9 mouse cellular contexts compared by ENCODE assay signal in the genomic region with DNA sequence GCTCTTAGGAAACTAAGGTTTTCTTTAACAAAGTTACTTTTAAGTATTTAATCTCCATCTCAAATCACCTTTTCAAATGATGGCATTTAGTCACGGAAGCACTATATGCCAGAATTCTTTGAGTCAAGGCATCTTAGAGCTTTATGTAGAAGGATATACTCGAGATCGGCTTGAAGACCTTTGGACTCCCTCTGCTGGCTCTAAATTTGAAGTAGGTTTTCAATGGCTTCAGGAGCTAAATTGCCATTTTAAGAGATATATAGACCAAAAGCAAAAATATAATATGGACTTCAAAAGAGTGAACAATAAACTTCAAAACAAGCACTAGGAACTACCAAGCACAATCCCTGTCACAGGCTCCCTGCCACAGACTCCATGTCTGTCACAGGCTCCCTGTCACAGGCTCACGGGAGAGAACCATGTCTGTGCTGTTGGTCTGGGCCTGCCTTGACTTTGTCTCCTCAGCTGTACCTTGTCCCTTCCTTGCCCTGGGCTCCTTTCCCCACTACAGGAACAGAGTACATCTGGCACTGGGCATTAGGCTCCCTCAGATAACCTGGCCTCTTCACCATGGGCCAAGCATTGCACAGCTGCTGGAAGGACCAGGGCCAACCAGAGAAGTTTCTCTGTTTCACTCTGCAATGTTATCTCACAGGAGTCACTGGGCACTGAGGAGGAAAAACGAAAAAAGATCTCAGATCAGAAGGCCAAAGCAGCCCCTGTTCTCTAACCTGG. TPM values are rescaled to one million over a fixed set of nuclear protein-coding genes. Genes with fewer than 3 reads are reported as not detected.
DNase-seq lines count a peak whose midpoint lies in the region; ATAC-seq lines count a peak whose summit lies in the region.
"Had no signal": no experiment of that assay in that cellular context is flagged by ENCODE, and none has a peak within 500 bp of the region (broad histone marks: within the 10 kb centered on the region; RNA-seq: fewer than 3 reads in every experiment).

No protein-coding gene starts in this region.

- H3K36me3 ChIP-seq in kidney, embryonic 15.5 days = peaks cover 45% of the 10 kb centered on the region
- peaks cover 94% of the 10 kb centered on the region for H3K36me3 ChIP-seq in liver, embryonic 15.5 days (replicated peaks)

- H3K4me3 ChIP-seq in kidney, embryonic 15.5 days (replicated peaks) = no peak overlapping the region
- peak overlapping the region; percentile 95; the same call in 1 of the 2 replicates for H3K4me3 ChIP-seq in liver, embryonic 15.5 days (replicated peaks)
- H3K4me3 ChIP-seq: limb, embryonic 15.5 days had no signal

- no peak overlapping the region for H3K9ac ChIP-seq in kidney, embryonic 15.5 days
- peak overlapping the region; percentile 55; the same call in 1 of the 2 replicates for H3K9ac ChIP-seq in liver, embryonic 15.5 days
- H3K9ac ChIP-seq: limb, embryonic 15.5 days had no signal

- no peaks in the 10 kb centered on the region for H3K9me3 ChIP-seq in kidney, embryonic 15.5 days (replicated peaks)
- H3K9me3 ChIP-seq in liver, embryonic 15.5 days (replicated peaks) = peaks cover 10% of the 10 kb centered on the region; the same call in 1 of the 2 replicates
- H3K9me3 ChIP-seq: limb, embryonic 15.5 days had no signal

- H3K27ac ChIP-seq in kidney, embryonic 15.5 days = no peak overlapping the region
- H3K27ac ChIP-seq in liver, embryonic 15.5 days (replicated peaks) = peak overlapping the region; percentile 96
- H3K27ac ChIP-seq: limb, embryonic 15.5 days had no signal

- H3K4me1 ChIP-seq in kidney, embryonic 15.5 days = peaks cover 45% of the 10 kb centered on the region
- H3K4me1 ChIP-seq in liver, embryonic 15.5 days (replicated peaks) = peaks cover 96% of the 10 kb centered on the region

- intact Hi-C loops in gastrocnemius, postnatal 36 days (cut with DNase I) = no loop called here

- peak; percentile 32 for DNase-seq in gastrocnemius, adult 18-20 months (ENCODE audit: low spot score)
- no peak for DNase-seq in gastrocnemius, postnatal 36 days
- peak; percentile 85 for DNase-seq in kidney, adult 9 months
- peak; percentile 55 for DNase-seq in brain, adult 2 months (ENCODE audit: low read depth, low spot score)
- no peak for DNase-seq in urinary bladder, adult 2 months (ENCODE audit: low spot score)

- 76% methylated on average over 5 of the region's 5 CpGs for WGBS in kidney, embryonic 15.5 days
- 79% methylated on average over 5 of the region's 5 CpGs for WGBS in liver, embryonic 15.5 days (ENCODE audit: insufficient replicate concordance)

- no peak overlapping the region for H3K4me2 ChIP-seq in kidney, embryonic 15.5 days
- H3K4me2 ChIP-seq in liver, embryonic 15.5 days = peak overlapping the region; percentile 100
- H3K4me2 ChIP-seq: limb, embryonic 15.5 days had no signal

- no peaks in the 10 kb centered on the region for H3K27me3 ChIP-seq in kidney, embryonic 15.5 days
- H3K27me3 ChIP-seq in liver, embryonic 15.5 days = no peaks in the 10 kb centered on the region
- H3K27me3 ChIP-seq: limb, embryonic 15.5 days had no signal

- no peak for ATAC-seq in kidney, embryonic 15.5 days (replicated peaks; ENCODE audit: low FRiP score)
- ATAC-seq in liver, embryonic 15.5 days (ENCODE audit: insufficient read depth) = no peak
- ATAC-seq in megakaryocyte-erythroid progenitor cell, adult 5-6 weeks (replicated peaks; ENCODE audit: low FRiP score, low TSS enrichment, poor library complexity, severe bottlenecking) = no peak

RNA-seq across cellular contexts. Expression of a gene that starts 8.6 kb away (rescaled TPM):
- total RNA-seq in gastrocnemius, adult 18-20 months (2021) = 10 to 100 TPM; 23.3 to 29.8 TPM
- 10 to 100 TPM; 25.6 to 31.0 TPM for total RNA-seq in gastrocnemius, postnatal 36 days (2021)
- polyA plus RNA-seq in kidney, embryonic 15.5 days (2015; fragmentation: Nextera tagmentation; extraction: Ambion mirVana) = 6.1 and 7.0 TPM in 2 replicates
- polyA plus RNA-seq in liver, embryonic 15.5 days (2015; fragmentation: Nextera tagmentation; extraction: Ambion mirVana) = 15.1 and 15.9 TPM in 2 replicates
- 37.6 and 51.7 TPM in 2 replicates for total RNA-seq in megakaryocyte-erythroid progenitor cell, adult 5-6 weeks (2014; fragmentation: Nextera tagmentation)
- 38.6 and 40.0 TPM in 2 replicates for total RNA-seq in megakaryocyte-erythroid progenitor cell, adult 5-6 weeks (2017)
- 14.9 and 23.9 TPM in 2 replicates for polyA plus RNA-seq in urinary bladder, adult 2 months (2012; rRNA removed)

Comparison
In these comparisons a context has a peak if more than half of its experiments do, and no peak if none do; other contexts are left out.
1. DNase-seq: peak in gastrocnemius, adult 18-20 months (single experiment), kidney, adult 9 months (single experiment) and brain, adult 2 months (single experiment); none in gastrocnemius, postnatal 36 days (0 of 2) and urinary bladder, adult 2 months (single experiment).